Mouse (Mus musculus): ENCODE results near the gene Ccdc110.

DNA sequence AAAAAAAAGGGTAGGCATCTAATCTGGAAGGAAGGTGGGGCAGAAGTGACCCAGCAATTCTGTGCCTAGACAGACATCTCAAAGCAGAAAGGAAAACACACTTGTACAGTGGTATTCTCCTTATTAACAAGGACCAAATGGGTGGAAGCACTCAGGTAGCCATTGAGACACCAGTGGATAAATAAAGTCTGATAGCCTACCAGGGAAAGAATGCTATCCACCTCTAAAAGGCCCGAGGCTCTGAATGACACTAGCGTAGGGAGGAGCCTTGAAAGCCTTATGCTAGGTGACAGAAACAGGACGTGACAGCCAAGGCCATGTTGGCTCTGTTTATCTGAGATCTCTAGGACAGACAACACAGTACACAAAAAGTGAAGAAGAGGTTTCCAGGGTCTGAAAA lies 17.9 kb upstream of the Ccdc110 start:
- TF ChIP-seq POLR2A (IDR thresholded peaks at IDR 0.05; ENCODE audit: borderline replicate concordance, control insufficient read depth, low read depth, low read length) (no peak), CTCF (IDR thresholded peaks at IDR 0.05; ENCODE audit: control insufficient read depth, insufficient read depth, low read length) (no peak)
